Mouse (Mus musculus) heart, postnatal 0 days (tissue): ENCODE results near the gene Men1.

Source experiments
- CTCF ChIP-seq: IDR thresholded peaks from 2 replicates; pipeline ENCODE4 v1.5.1; 2016; ENCODE audit warnings: antibody characterized with exemption, control low read depth, low read depth
- EP300 ChIP-seq: IDR thresholded peaks from 2 replicates; pipeline ENCODE4 v1.6.1; 2016; ENCODE audit warnings: antibody characterized with exemption, low read depth

GRCm38 (mm10) chr19:6373539-6374400 lies 39.0 kb downstream of the Men1 start:
- TF ChIP-seq CTCF, result peak; percentile 78
- TF ChIP-seq EP300, result no peak
